Mouse (Mus musculus): ENCODE measurements around the gene App. TPM values are rescaled to one million over a fixed set of nuclear protein-coding genes. Genes with fewer than 3 reads are reported as not detected.

App gene
- polyA plus RNA-seq, 1 experiment: 207 TPM

- Histone ChIP-seq H3ac (ENCODE audit: control insufficient read depth, insufficient read length) (no peak overlapping the region), H3K4me2 (ENCODE audit: low read depth) (no peak overlapping the region), H3K79me2 (ENCODE audit: control insufficient read depth, insufficient read depth) (peaks cover 8% of the 10 kb centered on the region), H3K4me3 (no peak overlapping the region), H3K36me3 (ENCODE audit: control insufficient read depth, insufficient read depth) (peaks cover 30% of the 10 kb centered on the region), H3K27me3 (ENCODE audit: control insufficient read depth, insufficient read depth, insufficient read length) (no peaks in the 10 kb centered on the region)
- TF ChIP-seq POLR2A (IDR thresholded peaks at IDR 0.05; ENCODE audit: insufficient read length, low read depth) (no peak), MYOG (IDR thresholded peaks at IDR 0.05; ENCODE audit: control insufficient read depth in 1 of 3, insufficient read depth in 1 of 3, insufficient read length in 2 of 3, low read depth in 2 of 3) (no peak)
These were observed 100.9 kb downstream of the App start for GRCm38 (mm10) chr16:85072624-85073023.

DNA sequence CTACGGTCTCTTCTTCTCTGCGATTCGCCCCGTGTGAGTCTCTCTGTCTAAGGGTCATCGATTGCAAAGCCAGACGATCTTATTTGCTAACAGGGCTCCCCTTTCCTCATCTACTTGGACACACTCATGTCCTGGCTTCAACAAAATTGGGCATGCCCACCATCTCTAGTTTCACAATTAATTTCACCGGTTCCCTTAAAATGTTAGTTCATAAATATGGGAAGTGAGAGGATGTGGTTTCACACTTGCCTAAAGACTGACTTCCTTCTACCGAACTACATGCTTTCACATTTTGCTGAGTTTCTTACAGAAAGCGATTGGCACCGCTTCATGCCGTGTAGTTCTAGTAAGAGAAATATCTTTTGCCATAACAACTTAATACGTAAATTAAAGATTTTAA is 101.8 kb downstream of the App start:
- Histone ChIP-seq H3K79me2 (ENCODE audit: control insufficient read depth, insufficient read depth) (peaks cover 8% of the 10 kb centered on the region), H3ac (ENCODE audit: control insufficient read depth, insufficient read length) (no peak overlapping the region), H3K4me3 (no peak overlapping the region), H3K27me3 (ENCODE audit: control insufficient read depth, insufficient read depth, insufficient read length) (no peaks in the 10 kb centered on the region), H3K4me2 (ENCODE audit: low read depth) (no peak overlapping the region), H3K36me3 (ENCODE audit: control insufficient read depth, insufficient read depth) (peaks cover 24% of the 10 kb centered on the region)
- TF ChIP-seq E2F4 (IDR thresholded peaks at IDR 0.05; ENCODE audit: insufficient read depth) (no peak), POLR2A (IDR thresholded peaks at IDR 0.05; ENCODE audit: insufficient read length, low read depth) (no peak), TCF12 (IDR thresholded peaks at IDR 0.05; ENCODE audit: insufficient read depth, poor library complexity, severe bottlenecking) (no peak), USF1 (IDR thresholded peaks at IDR 0.05; ENCODE audit: low read depth) (no peak), MYOG (IDR thresholded peaks at IDR 0.05; ENCODE audit: control insufficient read depth in 1 of 3, insufficient read depth in 1 of 3, insufficient read length in 2 of 3, low read depth in 2 of 3) (no peak), POLR2AphosphoS2 (IDR thresholded peaks at IDR 0.05; ENCODE audit: insufficient read length, low read depth) (no peak), REST (IDR thresholded peaks at IDR 0.05; ENCODE audit: insufficient read depth, insufficient read length) (no peak), MAX (IDR thresholded peaks at IDR 0.05; ENCODE audit: low read depth) (no peak)

GRCm38 (mm10) chr16:85071248-85071647 is 102.3 kb downstream of the App start:
- Histone ChIP-seq H3K4me3 (no peak overlapping the region), H3K27me3 (ENCODE audit: control insufficient read depth, insufficient read depth, insufficient read length) (no peaks in the 10 kb centered on the region), H3K4me2 (ENCODE audit: low read depth) (no peak overlapping the region), H3K79me2 (ENCODE audit: control insufficient read depth, insufficient read depth) (peaks cover 8% of the 10 kb centered on the region), H3K36me3 (ENCODE audit: control insufficient read depth, insufficient read depth) (peaks cover 22% of the 10 kb centered on the region), H3ac (ENCODE audit: control insufficient read depth, insufficient read length) (no peak overlapping the region)
- TF ChIP-seq MAX (IDR thresholded peaks at IDR 0.05; ENCODE audit: low read depth): no peak
- TF ChIP-seq MYOD1 (IDR thresholded peaks at IDR 0.05; ENCODE audit: control insufficient read depth in 1 of 3, insufficient read length in 2 of 3, low read depth in 2 of 3): no peak
- no peak for TF ChIP-seq TCF12 (IDR thresholded peaks at IDR 0.05; ENCODE audit: insufficient read depth, poor library complexity, severe bottlenecking)
- TF ChIP-seq SRF (IDR thresholded peaks at IDR 0.05; ENCODE audit: control insufficient read depth, insufficient read length, low read depth): no peak
- TF ChIP-seq USF1 (IDR thresholded peaks at IDR 0.05; ENCODE audit: low read depth): no peak
- TF ChIP-seq POLR2A (IDR thresholded peaks at IDR 0.05; ENCODE audit: insufficient read length, low read depth): no peak
- no peak for TF ChIP-seq CEBPB (IDR thresholded peaks at IDR 0.05; ENCODE audit: insufficient read depth, poor library complexity, severe bottlenecking)
- TF ChIP-seq REST (IDR thresholded peaks at IDR 0.05; ENCODE audit: insufficient read depth, insufficient read length): no peak
- no peak for TF ChIP-seq MYOG (IDR thresholded peaks at IDR 0.05; ENCODE audit: control insufficient read depth in 1 of 3, insufficient read depth in 1 of 3, insufficient read length in 2 of 3, low read depth in 2 of 3)
- no peak for TF ChIP-seq E2F4 (IDR thresholded peaks at IDR 0.05; ENCODE audit: insufficient read depth)
- TF ChIP-seq TCF3 (IDR thresholded peaks at IDR 0.05; ENCODE audit: insufficient read length, low read depth): no peak
- TF ChIP-seq POLR2AphosphoS2 (IDR thresholded peaks at IDR 0.05; ENCODE audit: insufficient read length, low read depth): no peak

- Histone ChIP-seq H3K79me2 (ENCODE audit: control insufficient read depth, insufficient read depth) (peaks cover 8% of the 10 kb centered on the region), H3K4me3 (no peak overlapping the region), H3K4me2 (ENCODE audit: low read depth) (no peak overlapping the region), H3K36me3 (ENCODE audit: control insufficient read depth, insufficient read depth) (peaks cover 9% of the 10 kb centered on the region), H3K27me3 (ENCODE audit: control insufficient read depth, insufficient read depth, insufficient read length) (no peaks in the 10 kb centered on the region), H3ac (ENCODE audit: control insufficient read depth, insufficient read length) (no peak overlapping the region)
- TF ChIP-seq CEBPB (IDR thresholded peaks at IDR 0.05; ENCODE audit: insufficient read depth, poor library complexity, severe bottlenecking) (no peak), SRF (IDR thresholded peaks at IDR 0.05; ENCODE audit: control insufficient read depth, insufficient read length, low read depth) (no peak), USF1 (IDR thresholded peaks at IDR 0.05; ENCODE audit: low read depth) (no peak), POLR2A (IDR thresholded peaks at IDR 0.05; ENCODE audit: insufficient read length, low read depth) (no peak), TCF3 (IDR thresholded peaks at IDR 0.05; ENCODE audit: insufficient read length, low read depth) (no peak)
These were observed 106.2 kb downstream of the App start for GRCm38 (mm10) chr16:85067254-85067893.

DNA sequence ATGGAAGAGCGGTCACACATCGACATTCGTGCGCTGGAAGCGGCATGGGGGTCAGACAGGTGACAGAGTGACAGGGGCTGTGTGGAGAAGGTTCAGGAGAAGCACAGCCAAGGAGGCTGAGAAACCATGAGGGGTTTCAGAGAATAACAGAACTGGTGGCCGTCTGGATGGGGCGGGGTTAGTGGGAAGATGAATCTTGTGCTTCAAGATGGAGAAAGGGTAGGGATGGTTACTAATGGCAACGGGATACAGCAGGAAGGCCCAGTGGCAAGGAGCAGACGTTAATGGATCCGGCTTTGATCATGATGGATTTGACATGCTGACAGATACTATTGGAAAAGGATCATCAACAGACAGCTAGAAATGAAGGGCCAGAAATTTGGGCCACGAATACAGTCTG is 107.3 kb downstream of the App start:
- H3K27me3 ChIP-seq (ENCODE audit: control insufficient read depth, insufficient read depth, insufficient read length): no peaks in the 10 kb centered on the region
- no peak overlapping the region for H3K4me3 ChIP-seq
- no peak overlapping the region for H3K4me2 ChIP-seq (ENCODE audit: low read depth)
- no peak for TF ChIP-seq MAX (IDR thresholded peaks at IDR 0.05; ENCODE audit: low read depth)
- no peak for TF ChIP-seq POLR2AphosphoS2 (IDR thresholded peaks at IDR 0.05; ENCODE audit: insufficient read length, low read depth)
- TF ChIP-seq POLR2A (IDR thresholded peaks at IDR 0.05; ENCODE audit: insufficient read length, low read depth): no peak
- no peak for TF ChIP-seq E2F4 (IDR thresholded peaks at IDR 0.05; ENCODE audit: insufficient read depth)
- TF ChIP-seq USF1 (IDR thresholded peaks at IDR 0.05; ENCODE audit: low read depth): no peak
- no peak for TF ChIP-seq MYOG (IDR thresholded peaks at IDR 0.05; ENCODE audit: control insufficient read depth in 1 of 3, insufficient read depth in 1 of 3, insufficient read length in 2 of 3, low read depth in 2 of 3)
- no peak overlapping the region for H3ac ChIP-seq (ENCODE audit: control insufficient read depth, insufficient read length)
- H3K79me2 ChIP-seq (ENCODE audit: control insufficient read depth, insufficient read depth): peaks cover 8% of the 10 kb centered on the region
- H3K36me3 ChIP-seq (ENCODE audit: control insufficient read depth, insufficient read depth): no peaks in the 10 kb centered on the region

Data from myocyte (in vitro differentiated cells).